Mouse (Mus musculus) heart, adult 2 months (tissue): ENCODE results near the gene Pygl. TPM values are rescaled to one million over a fixed set of nuclear protein-coding genes. Genes with fewer than 3 reads are reported as not detected.

Experiments used
- DNase-seq, 2 experiments: peaks; one replicate each; pipeline ENCODE4 v3.0.0; 2021
- H3K27ac ChIP-seq: fragments of 200-600 bp; 2 replicates; pipeline ENCODE4 v1.8.1; 2022
- H3K27me3 ChIP-seq: fragments of 200-500 bp; 2 replicates; pipeline ENCODE4 v1.6.1; 2012; ENCODE audit warnings: mild to moderate bottlenecking, low read length, inconsistent platforms, mixed read lengths; ENCODE audit not compliant: control insufficient read depth, insufficient read depth
- H3K36me3 ChIP-seq: fragments of 200-500 bp; 2 replicates; pipeline ENCODE4 v1.6.1; 2012; ENCODE audit warnings: low read length, inconsistent platforms; ENCODE audit not compliant: control insufficient read depth, insufficient read depth
- H3K4me1 ChIP-seq: fragments of 200-500 bp; 2 replicates; pipeline ENCODE4 v1.6.1; 2011; ENCODE audit warnings: low read length; ENCODE audit not compliant: control insufficient read depth, insufficient read depth
- H3K4me3 ChIP-seq: fragments of 200-600 bp; 2 replicates; pipeline ENCODE4 v1.8.1; 2022
- H3K79me2 ChIP-seq: fragments of 200-500 bp; replicated peaks from 2 replicates; pipeline ENCODE4 v1.6.1; 2012; ENCODE audit warnings: mild to moderate bottlenecking, inconsistent platforms, low read length, moderate library complexity, mixed read lengths; ENCODE audit not compliant: control insufficient read depth, insufficient read depth
- H3K9ac ChIP-seq: fragments of 200-500 bp; 2 replicates; pipeline ENCODE4 v1.6.1; 2012; ENCODE audit warnings: low read depth, mild to moderate bottlenecking, control low read depth, inconsistent platforms, low read length, mixed read lengths
- CTCF ChIP-seq: fragments of 200-600 bp; IDR thresholded peaks from 2 replicates; pipeline ENCODE4 v1.8.1; 2022; ENCODE audit warnings: antibody characterized with exemption, mild to moderate bottlenecking, moderate library complexity
- EP300 ChIP-seq: fragments of 200-500 bp; IDR thresholded peaks from 2 replicates; pipeline ENCODE4 v1.6.1; 2011; ENCODE audit warnings: low read depth, low read length, control low read depth; ENCODE audit not compliant: insufficient read depth
- POLR2A ChIP-seq: fragments of 200-500 bp; IDR thresholded peaks from 2 replicates; pipeline ENCODE4 v1.6.1; 2011; ENCODE audit warnings: mild to moderate bottlenecking, low read depth, low read length, control low read depth; ENCODE audit not compliant: insufficient read depth
- WGBS: fragments of 180-500 bp; shearing (Covaris S2); methylation state at CpG from one replicate; pipeline ENCODE4 v1.1.7; 2018; 5-methylcytosine and 5-hydroxymethylcytosine counted together
- intact Hi-C: fragments of 180-260 bp; cut with DNase I; formaldehyde crosslinking; loops from one replicate; pipeline ENCODE4 v1.15.1; 2025
- polyA plus RNA-seq: library from polyadenylated mRNA; depleted of rRNA; stranded (reverse); fragments of >200 nt; gene quantifications from 2 replicates; pipeline ENCODE4 v1.2.3, GENCODE M21; 2012
- total RNA-seq, 2 experiments: library from RNA; stranded (reverse); gene quantifications; 2 replicates each; pipeline ENCODE4 v1.2.3; 2021

Gene Pygl
- total and polyA plus RNA-seq, 3 experiments: 4.5 to 15.3 (median 4.6) TPM

GRCm38 (mm10) chr12:70169969-70170368 lies 61.3 kb downstream of the Pygl start:
- 69% methylated on average over 1 of the region's 1 CpGs for WGBS
- intact Hi-C loops: no loop called here
- Histone ChIP-seq H3K27me3 (no peaks in the 10 kb centered on the region), H3K27ac (no peak overlapping the region), H3K4me1 (no peaks in the 10 kb centered on the region), H3K9ac (no peak overlapping the region), H3K4me3 (no peak overlapping the region), H3K36me3 (no peaks in the 10 kb centered on the region), H3K79me2 (no peaks in the 10 kb centered on the region)
- peak; percentile 16; the same call in 1 of the 2 replicates for TF ChIP-seq CTCF
- TF ChIP-seq POLR2A: no peak
- DNase-seq: no peak

GRCm38 (mm10) chr12:70167950-70168349 lies 63.3 kb downstream of the Pygl start:
- intact Hi-C loops: no loop called here
- Histone ChIP-seq H3K4me3 (no peak overlapping the region), H3K4me1 (no peaks in the 10 kb centered on the region), H3K9ac (no peak overlapping the region), H3K27me3 (no peaks in the 10 kb centered on the region), H3K79me2 (no peaks in the 10 kb centered on the region), H3K27ac (no peak overlapping the region), H3K36me3 (no peaks in the 10 kb centered on the region)
- TF ChIP-seq EP300 (no peak), POLR2A (no peak)
- 88% methylated on average over 4 of the region's 4 CpGs for WGBS
- no peak for DNase-seq

GRCm38 (mm10) chr12:70164741-70165140 lies 66.5 kb downstream of the Pygl start:
- TF ChIP-seq POLR2A: no peak
- no peak for TF ChIP-seq EP300
- no peak for TF ChIP-seq CTCF
- WGBS: 56% methylated on average over 3 of the region's 3 CpGs
- H3K9ac ChIP-seq: no peak overlapping the region
- no peaks in the 10 kb centered on the region for H3K4me1 ChIP-seq
- H3K27ac ChIP-seq: no peak overlapping the region
- intact Hi-C loops: no loop called here
- H3K27me3 ChIP-seq: no peaks in the 10 kb centered on the region
- no peak for DNase-seq
- H3K4me3 ChIP-seq: no peak overlapping the region
- H3K36me3 ChIP-seq: no peaks in the 10 kb centered on the region
- no peaks in the 10 kb centered on the region for H3K79me2 ChIP-seq

- intact Hi-C loops: no loop called here
- Histone ChIP-seq H3K4me3 (no peak overlapping the region), H3K27ac (no peak overlapping the region), H3K27me3 (no peaks in the 10 kb centered on the region), H3K4me1 (no peaks in the 10 kb centered on the region), H3K79me2 (no peaks in the 10 kb centered on the region), H3K36me3 (no peaks in the 10 kb centered on the region), H3K9ac (no peak overlapping the region)
- WGBS: 78% methylated on average over 5 of the region's 5 CpGs
- TF ChIP-seq EP300 (no peak), POLR2A (no peak), CTCF (no peak)
- no peak for DNase-seq
These were observed 70.2 kb downstream of the Pygl start for GRCm38 (mm10) chr12:70161057-70161456.

GRCm38 (mm10) chr12:70157292-70158066 lies 73.8 kb downstream of the Pygl start:
- TF ChIP-seq POLR2A (no peak), EP300 (no peak), CTCF (no peak)
- Histone ChIP-seq H3K4me1 (no peaks in the 10 kb centered on the region), H3K4me3 (no peak overlapping the region), H3K36me3 (no peaks in the 10 kb centered on the region), H3K27me3 (no peaks in the 10 kb centered on the region; the same call in 1 of the 2 replicates), H3K9ac (no peak overlapping the region), H3K27ac (no peak overlapping the region), H3K79me2 (no peaks in the 10 kb centered on the region)
- intact Hi-C loops: no loop called here
- no peak for DNase-seq
- WGBS: 61% methylated on average over 5 of the region's 5 CpGs

- Histone ChIP-seq H3K27me3 (no peaks in the 10 kb centered on the region; the same call in 1 of the 2 replicates), H3K27ac (no peak overlapping the region), H3K9ac (no peak overlapping the region), H3K79me2 (no peaks in the 10 kb centered on the region), H3K4me3 (no peak overlapping the region), H3K36me3 (no peaks in the 10 kb centered on the region), H3K4me1 (no peaks in the 10 kb centered on the region)
- intact Hi-C loops: no loop called here
- WGBS: 52% methylated on average over 6 of the region's 6 CpGs
- TF ChIP-seq EP300: no peak
- no peak for TF ChIP-seq POLR2A
- no peak for TF ChIP-seq CTCF
- DNase-seq: no peak
These were observed 75.1 kb downstream of the Pygl start for GRCm38 (mm10) chr12:70156222-70156621.
